Mouse (Mus musculus): Measurements from ENCODE around the gene C1qtnf9. TPM values are rescaled to one million over a fixed set of nuclear protein-coding genes. Genes with fewer than 3 reads are reported as not detected.
A peak's percentile ranks its signal among the peaks of the same experiment; 100 is the strongest.

Gene C1qtnf9
- polyA plus RNA-seq, 1 experiment from 2014 or later, result 0.16 TPM

GRCm38 (mm10) chr14:60764526-60764925, 3.4 kb upstream of the C1qtnf9 start:
- no peaks in the 10 kb centered on the region for H3K27me3 ChIP-seq
- ATAC-seq (ENCODE audit: low read depth), result no peak
- no peak overlapping the region for H3K27ac ChIP-seq
- no peak overlapping the region for H3K4me2 ChIP-seq
- H3K4me1 ChIP-seq (replicated peaks), result peaks cover 5% of the 10 kb centered on the region; the same call in 1 of the 2 replicates
- WGBS (ENCODE audit: insufficient replicate concordance), result 75% methylated on average over 4 of the region's 4 CpGs
- no peak overlapping the region for H3K9ac ChIP-seq
- H3K4me3 ChIP-seq (replicated peaks), result no peak overlapping the region
- H3K9me3 ChIP-seq (replicated peaks), result no peaks in the 10 kb centered on the region
- H3K36me3 ChIP-seq, result peaks cover 29% of the 10 kb centered on the region
- no peak for DNase-seq

- no peaks in the 10 kb centered on the region for H3K9me3 ChIP-seq (replicated peaks)
- no peaks in the 10 kb centered on the region for H3K27me3 ChIP-seq
- H3K9ac ChIP-seq, result no peak overlapping the region
- no peak for DNase-seq
- H3K36me3 ChIP-seq, result peaks cover 24% of the 10 kb centered on the region
- H3K27ac ChIP-seq, result no peak overlapping the region
- no peak overlapping the region for H3K4me2 ChIP-seq
- ATAC-seq (ENCODE audit: low read depth), result 0 out of 2 replicates have a peak, but pooled peaks have one; percentile 43
- no peak overlapping the region for H3K4me3 ChIP-seq (replicated peaks)
- H3K4me1 ChIP-seq (replicated peaks), result peaks cover 5% of the 10 kb centered on the region; the same call in 1 of the 2 replicates
- WGBS (ENCODE audit: insufficient replicate concordance), result 47% methylated on average over 2 of the region's 2 CpGs
Measured at GRCm38 (mm10) chr14:60765025-60765424, 2.9 kb upstream of the C1qtnf9 start.

- DNase-seq (no peak), ATAC-seq (ENCODE audit: low read depth) (no peak)
- no peaks in the 10 kb centered on the region for H3K9me3 ChIP-seq (replicated peaks)
- H3K27ac ChIP-seq, result no peak overlapping the region
- H3K9ac ChIP-seq, result no peak overlapping the region
- H3K27me3 ChIP-seq, result no peaks in the 10 kb centered on the region
- H3K4me1 ChIP-seq (replicated peaks), result peaks cover 5% of the 10 kb centered on the region; the same call in 1 of the 2 replicates
- no peaks in the 10 kb centered on the region for H3K36me3 ChIP-seq
- H3K4me3 ChIP-seq (replicated peaks), result no peak overlapping the region
- whole genome bisulfite sequencing (ENCODE audit: insufficient replicate concordance), result 53% methylated on average over 6 of the region's 6 CpGs
- H3K4me2 ChIP-seq, result no peak overlapping the region
Measured at GRCm38 (mm10) chr14:60769340-60769739, 1.4 kb downstream of the C1qtnf9 start.

- no peaks in the 10 kb centered on the region for H3K36me3 ChIP-seq
Measured at GRCm38 (mm10) chr14:60770594-60770993, 2.7 kb downstream of the C1qtnf9 start.

GRCm38 (mm10) chr14:60771057-60771456, 3.1 kb downstream of the C1qtnf9 start:
- DNase-seq, result peak; percentile 50
- ATAC-seq (ENCODE audit: low read depth), result no peak
- Histone ChIP-seq H3K36me3 (no peaks in the 10 kb centered on the region), H3K4me3 (replicated peaks) (peak overlapping the region; percentile 42), H3K9me3 (replicated peaks) (no peaks in the 10 kb centered on the region), H3K4me1 (replicated peaks) (no peaks in the 10 kb centered on the region; the same call in 1 of the 2 replicates), H3K4me2 (peak overlapping the region; percentile 58), H3K9ac (peak overlapping the region; percentile 26; the same call in 1 of the 2 replicates), H3K27me3 (no peaks in the 10 kb centered on the region), H3K27ac (no peak overlapping the region)
- WGBS (ENCODE audit: insufficient replicate concordance), result 1% methylated on average over 8 of the region's 8 CpGs

More at GRCm38 (mm10) chr14:60770594-60770993, 2.7 kb downstream of the C1qtnf9 start:
- no peak overlapping the region for H3K9ac ChIP-seq
- DNase-seq (no peak), ATAC-seq (ENCODE audit: low read depth) (no peak)
- no peak overlapping the region for H3K4me3 ChIP-seq (replicated peaks)
- H3K27ac ChIP-seq, result no peak overlapping the region
- 68% methylated on average over 6 of the region's 6 CpGs for WGBS (ENCODE audit: insufficient replicate concordance)
- H3K4me1 ChIP-seq (replicated peaks), result no peaks in the 10 kb centered on the region; the same call in 1 of the 2 replicates
- no peaks in the 10 kb centered on the region for H3K27me3 ChIP-seq
- H3K4me2 ChIP-seq, result no peak overlapping the region
- H3K9me3 ChIP-seq (replicated peaks), result no peaks in the 10 kb centered on the region

GRCm38 (mm10) chr14:60773476-60773875, 5.5 kb downstream of the C1qtnf9 start:
- Histone ChIP-seq H3K36me3 (no peaks in the 10 kb centered on the region), H3K4me1 (replicated peaks) (peaks cover 8% of the 10 kb centered on the region), H3K9me3 (replicated peaks) (no peaks in the 10 kb centered on the region), H3K4me3 (replicated peaks) (no peak overlapping the region), H3K27ac (no peak overlapping the region), H3K4me2 (no peak overlapping the region), H3K27me3 (no peaks in the 10 kb centered on the region), H3K9ac (no peak overlapping the region)
- no peak for DNase-seq
- WGBS (ENCODE audit: insufficient replicate concordance), result 67% methylated on average over 2 of the region's 2 CpGs
- ATAC-seq (ENCODE audit: low read depth), result no peak

GRCm38 (mm10) chr14:60776521-60776920, 8.6 kb downstream of the C1qtnf9 start:
- no peak overlapping the region for H3K4me3 ChIP-seq (replicated peaks)
- H3K27me3 ChIP-seq, result no peaks in the 10 kb centered on the region
- no peak overlapping the region for H3K4me2 ChIP-seq
- peaks cover 8% of the 10 kb centered on the region for H3K4me1 ChIP-seq (replicated peaks)
- no peak overlapping the region for H3K9ac ChIP-seq
- WGBS (ENCODE audit: insufficient replicate concordance), result 76% methylated on average over 8 of the region's 8 CpGs
- DNase-seq (no peak), ATAC-seq (ENCODE audit: low read depth) (no peak)
- H3K27ac ChIP-seq, result no peak overlapping the region
- H3K9me3 ChIP-seq (replicated peaks), result no peaks in the 10 kb centered on the region
- no peaks in the 10 kb centered on the region for H3K36me3 ChIP-seq

GRCm38 (mm10) chr14:60777485-60777919, 9.6 kb downstream of the C1qtnf9 start:
- no peak overlapping the region for H3K4me3 ChIP-seq (replicated peaks)
- H3K4me2 ChIP-seq, result no peak overlapping the region
- H3K9ac ChIP-seq, result no peak overlapping the region
- H3K4me1 ChIP-seq (replicated peaks), result peaks cover 8% of the 10 kb centered on the region
- no peak overlapping the region for H3K27ac ChIP-seq
- no peaks in the 10 kb centered on the region for H3K27me3 ChIP-seq
- H3K9me3 ChIP-seq (replicated peaks), result no peaks in the 10 kb centered on the region
- 70% methylated on average over 5 of the region's 5 CpGs for WGBS (ENCODE audit: insufficient replicate concordance)
- no peak for DNase-seq
- ATAC-seq (ENCODE audit: low read depth), result peak; percentile 71
- no peaks in the 10 kb centered on the region for H3K36me3 ChIP-seq

GRCm38 (mm10) chr14:60779198-60779597, 11.3 kb downstream of the C1qtnf9 start:
- Histone ChIP-seq H3K4me3 (replicated peaks) (no peak overlapping the region), H3K27ac (no peak overlapping the region), H3K36me3 (no peaks in the 10 kb centered on the region), H3K9me3 (replicated peaks) (no peaks in the 10 kb centered on the region), H3K9ac (no peak overlapping the region), H3K4me1 (replicated peaks) (peaks cover 15% of the 10 kb centered on the region), H3K4me2 (no peak overlapping the region), H3K27me3 (0 out of 2 replicates have a peak, but pooled peaks cover 4% of the 10 kb centered on the region)
- DNase-seq (no peak), ATAC-seq (ENCODE audit: low read depth) (no peak)
- WGBS (ENCODE audit: insufficient replicate concordance), result 73% methylated on average over 7 of the region's 7 CpGs

GRCm38 (mm10) chr14:60782121-60782656, 14.3 kb downstream of the C1qtnf9 start:
- Histone ChIP-seq H3K27me3 (0 out of 2 replicates have a peak, but pooled peaks cover 4% of the 10 kb centered on the region), H3K4me1 (replicated peaks) (peaks cover 23% of the 10 kb centered on the region), H3K9ac (no peak overlapping the region), H3K4me2 (no peak overlapping the region), H3K27ac (no peak overlapping the region), H3K9me3 (replicated peaks) (no peaks in the 10 kb centered on the region), H3K4me3 (replicated peaks) (no peak overlapping the region), H3K36me3 (no peaks in the 10 kb centered on the region)
- DNase-seq, result no peak
- ATAC-seq (ENCODE audit: low read depth), result no peak
- 38% methylated on average over 7 of the region's 7 CpGs for WGBS (ENCODE audit: insufficient replicate concordance)

GRCm38 (mm10) chr14:60783196-60783595, 15.3 kb downstream of the C1qtnf9 start:
- ATAC-seq (ENCODE audit: low read depth) (no peak), DNase-seq (no peak)
- Histone ChIP-seq H3K36me3 (no peaks in the 10 kb centered on the region), H3K9me3 (replicated peaks) (no peaks in the 10 kb centered on the region), H3K4me1 (replicated peaks) (peaks cover 16% of the 10 kb centered on the region), H3K4me3 (replicated peaks) (0 out of 2 replicates have a peak overlapping the region, but pooled peaks have one; percentile 1), H3K27ac (no peak overlapping the region), H3K4me2 (peak overlapping the region; percentile 3; the same call in 1 of the 2 replicates), H3K27me3 (0 out of 2 replicates have a peak, but pooled peaks cover 4% of the 10 kb centered on the region), H3K9ac (no peak overlapping the region)
- 21% methylated on average over 8 of the region's 8 CpGs for WGBS (ENCODE audit: insufficient replicate concordance)
